Mouse (Mus musculus) heart, adult 2 months (tissue): ENCODE measurements around the gene Eef2k.

ENCODE experiments used
- CTCF ChIP-seq: fragments of 200-600 bp; IDR thresholded peaks from 2 replicates; pipeline ENCODE4 v1.8.1; 2022; ENCODE audit warnings: antibody characterized with exemption, mild to moderate bottlenecking, moderate library complexity
- POLR2A ChIP-seq: fragments of 200-500 bp; IDR thresholded peaks from 2 replicates; pipeline ENCODE4 v1.6.1; 2011; ENCODE audit warnings: mild to moderate bottlenecking, low read depth, low read length, control low read depth; ENCODE audit not compliant: insufficient read depth

DNA sequence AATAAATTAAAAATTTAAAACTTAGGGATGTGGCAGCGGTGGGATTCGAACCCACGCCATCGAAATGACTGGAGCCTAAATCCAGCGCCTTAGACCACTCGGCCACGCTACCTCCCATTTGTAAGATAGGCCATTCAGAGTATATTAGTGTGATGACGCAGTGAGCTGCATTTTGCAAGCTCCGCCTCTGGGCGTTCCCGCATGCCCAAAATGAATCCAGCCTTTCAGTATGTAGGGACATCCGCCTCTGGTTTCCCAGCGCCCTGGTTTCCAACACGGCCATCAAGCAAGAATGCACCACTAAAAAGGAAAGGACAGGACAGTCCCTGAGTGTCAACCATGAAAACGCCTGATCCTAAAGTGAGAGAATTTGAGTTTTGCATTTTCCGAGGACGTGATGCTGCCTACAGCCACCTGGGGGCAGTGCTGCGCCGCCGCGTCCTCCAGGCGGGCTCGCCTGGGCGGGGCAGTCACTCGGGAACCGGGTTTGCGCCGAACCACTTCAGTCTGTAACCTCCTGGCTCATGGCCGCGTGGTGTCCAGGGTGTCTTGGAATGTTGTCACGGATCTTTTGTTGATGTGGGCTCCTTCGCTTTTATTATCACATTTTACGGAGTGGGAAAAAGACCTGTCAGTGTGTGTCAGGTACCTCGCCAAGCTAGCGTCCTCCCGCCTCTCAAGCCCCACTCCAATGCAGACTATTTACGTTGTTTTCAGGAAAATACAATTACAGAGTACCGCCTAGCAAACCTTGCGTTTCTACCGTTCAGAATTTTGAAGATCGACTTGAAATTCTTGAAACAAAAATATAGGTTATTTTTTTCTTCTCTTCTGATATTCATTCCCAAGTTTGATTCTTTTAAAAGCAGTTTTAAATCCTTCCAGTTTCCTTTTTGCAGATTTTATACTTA is 6.9 kb upstream of the Eef2k start:
- TF ChIP-seq POLR2A (peak; percentile 15; the same call in 1 of the 2 replicates), CTCF (no peak; the same call in none of the 2 replicates)
